Mouse (Mus musculus) bone marrow, adult 2 months (tissue): ENCODE measurements around the gene Hdac10.

Source experiments
- CTCF ChIP-seq: fragments of 200-500 bp; IDR thresholded peaks from 2 replicates; pipeline ENCODE4 v1.5.1; 2011; ENCODE audit warnings: low read length, control low read depth; ENCODE audit not compliant: control insufficient read depth, insufficient read depth
- POLR2A ChIP-seq: fragments of 200-500 bp; IDR thresholded peaks from 2 replicates; pipeline ENCODE4 v1.6.1; 2011; ENCODE audit warnings: low read depth, mild to moderate bottlenecking, control low read depth, low read length, borderline replicate concordance; ENCODE audit not compliant: control insufficient read depth

DNA sequence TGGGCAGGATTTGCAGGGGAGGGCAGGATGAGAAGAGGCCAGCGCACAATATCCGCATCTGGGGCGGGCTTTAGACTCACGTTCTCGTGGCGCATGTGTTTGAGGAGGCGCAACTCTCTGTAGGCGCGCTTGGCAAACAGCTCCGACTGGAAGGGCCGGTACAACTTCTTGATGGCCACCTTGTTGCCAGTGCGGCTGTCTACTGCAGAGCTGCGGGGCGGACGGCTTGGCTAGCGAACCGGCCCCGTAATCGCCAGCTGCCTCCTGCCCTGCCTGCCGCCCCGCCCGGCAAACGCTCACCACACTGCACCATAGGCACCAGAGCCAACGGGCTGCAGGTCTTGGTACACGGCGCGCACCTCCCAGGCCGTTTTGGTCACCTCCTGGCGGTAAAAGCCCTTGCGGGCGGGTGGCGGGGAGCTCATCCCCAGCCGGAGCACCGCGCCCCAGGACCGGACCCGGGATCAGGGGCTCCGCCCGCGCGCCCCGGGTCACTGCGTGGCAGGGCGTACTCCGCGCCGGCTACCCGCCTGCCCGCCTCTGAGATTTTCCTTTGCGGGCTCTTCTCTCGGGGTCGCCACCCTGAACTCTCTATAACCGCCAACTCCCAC lies 11.7 kb upstream of the Hdac10 start:
- TF ChIP-seq POLR2A: no peak
- no peak for TF ChIP-seq CTCF
